Mouse (Mus musculus) embryo, embryonic 10.5 days (tissue): ENCODE data around the gene Ttc34.

Source experiments
- DNase-seq: peaks from one replicate; pipeline ENCODE4 v3.0.0-alpha.2; 2015; ENCODE audit warnings: low spot score

The Ttc34 gene

GRCm38 (mm10) chr4:154837170-154837569, at the start of gene Ttc34:
Ttc34 (plus strand) TSS chr4:154837459.
- peak; percentile 56 for DNase-seq

GRCm38 (mm10) chr4:154787960-154788702, 49.1 kb upstream of the Ttc34 start:
- DNase-seq: no peak

- DNase-seq: no peak
These were observed 45.4 kb upstream of the Ttc34 start for GRCm38 (mm10) chr4:154791894-154792293.

GRCm38 (mm10) chr4:154793499-154793898, 43.8 kb upstream of the Ttc34 start:
- no peak for DNase-seq

GRCm38 (mm10) chr4:154797834-154798233, 39.4 kb upstream of the Ttc34 start:
- DNase-seq: peak; percentile 89

- DNase-seq: no peak
These were observed 36.7 kb upstream of the Ttc34 start for GRCm38 (mm10) chr4:154800543-154800942.

GRCm38 (mm10) chr4:154802210-154802609, 35.0 kb upstream of the Ttc34 start:
- DNase-seq: peak; percentile 68

- peak; percentile 84 for DNase-seq
These were observed 11.6 kb upstream of the Ttc34 start for GRCm38 (mm10) chr4:154825662-154826061.

- DNase-seq: peak; percentile 27
These were observed 11.0 kb upstream of the Ttc34 start for GRCm38 (mm10) chr4:154826224-154826623.

GRCm38 (mm10) chr4:154827181-154827580, 10.1 kb upstream of the Ttc34 start:
- no peak for DNase-seq

- no peak for DNase-seq
These were observed 9.2 kb upstream of the Ttc34 start for GRCm38 (mm10) chr4:154827861-154828610.

GRCm38 (mm10) chr4:154831915-154832573, 5.2 kb upstream of the Ttc34 start:
- no peak for DNase-seq

GRCm38 (mm10) chr4:154836183-154836915, 910 bp upstream of the Ttc34 start:
- no peak for DNase-seq

GRCm38 (mm10) chr4:154838741-154839140, 1.5 kb downstream of the Ttc34 start:
- no peak for DNase-seq

- DNase-seq: no peak
These were observed 2.1 kb downstream of the Ttc34 start for GRCm38 (mm10) chr4:154839406-154839805.

GRCm38 (mm10) chr4:154852696-154853095, 15.4 kb downstream of the Ttc34 start:
- no peak for DNase-seq

GRCm38 (mm10) chr4:154853881-154854280, 16.6 kb downstream of the Ttc34 start:
- no peak for DNase-seq

- no peak for DNase-seq
These were observed 17.6 kb downstream of the Ttc34 start for GRCm38 (mm10) chr4:154854676-154855345.

- DNase-seq: peak; percentile 91
These were observed 18.6 kb downstream of the Ttc34 start for GRCm38 (mm10) chr4:154855721-154856479.

GRCm38 (mm10) chr4:154856480-154856837, 19.2 kb downstream of the Ttc34 start:
- DNase-seq: no peak

- no peak for DNase-seq
These were observed 19.6 kb downstream of the Ttc34 start for GRCm38 (mm10) chr4:154856882-154857281.
